Mouse (Mus musculus) hindbrain, embryonic 16.5 days (tissue): ENCODE results near the gene Actrt3. TPM values are rescaled to one million over a fixed set of nuclear protein-coding genes. Genes with fewer than 3 reads are reported as not detected.

ENCODE experiments used
- ATAC-seq: fragments of 200-750 bp; cut with Nextera tagmentation; 2 replicates; pipeline ENCODE4 v1.8.0; 2017; ENCODE audit warnings: moderate TSS enrichment, moderate library complexity
- H3K27ac ChIP-seq: fragments of 300-500 bp; sonication (generic); 2 replicates; pipeline ENCODE4 v1.5.1; 2014; ENCODE audit warnings: low read depth, mild to moderate bottlenecking, control low read depth, low read length, moderate library complexity
- H3K27me3 ChIP-seq: fragments of 300-500 bp; sonication (generic); replicated peaks from 2 replicates; pipeline ENCODE4 v1.6.1; 2014; ENCODE audit warnings: low read length; ENCODE audit not compliant: control insufficient read depth, insufficient read depth
- H3K36me3 ChIP-seq: fragments of 300-500 bp; sonication (generic); 2 replicates; pipeline ENCODE4 v1.6.1; 2014; ENCODE audit warnings: mild to moderate bottlenecking, low read length, moderate library complexity, mixed read lengths; ENCODE audit not compliant: control insufficient read depth, insufficient read depth
- H3K4me1 ChIP-seq: fragments of 300-500 bp; sonication (generic); 2 replicates; pipeline ENCODE4 v1.6.1; 2014; ENCODE audit warnings: low read depth, low read length; ENCODE audit not compliant: control insufficient read depth, insufficient read depth
- H3K4me2 ChIP-seq: fragments of 300-500 bp; sonication (generic); 2 replicates; pipeline ENCODE4 v1.6.1; 2014; ENCODE audit warnings: mild to moderate bottlenecking, low read length, control low read depth, moderate library complexity
- H3K4me3 ChIP-seq: fragments of 300-500 bp; sonication (generic); 2 replicates; pipeline ENCODE4 v1.5.1; 2014; ENCODE audit warnings: mild to moderate bottlenecking, low read length, control low read depth, moderate library complexity
- H3K9ac ChIP-seq: fragments of 300-500 bp; sonication (generic); 2 replicates; pipeline ENCODE4 v1.6.1; 2014; ENCODE audit warnings: low read depth, mild to moderate bottlenecking, control low read depth, low read length, moderate library complexity
- H3K9me3 ChIP-seq: fragments of 300-500 bp; sonication (generic); 2 replicates; pipeline ENCODE4 v1.6.1; 2014; ENCODE audit warnings: mild to moderate bottlenecking, low read length, moderate library complexity; ENCODE audit not compliant: control insufficient read depth
- WGBS: fragments of 180-500 bp; shearing (Covaris S2); extraction: QIAGEN DNeasy Blood & Tissue Kit; methylation state at CpG from one replicate; pipeline ENCODE4 v1.1.7; 2014; 5-methylcytosine and 5-hydroxymethylcytosine counted together
- polyA plus RNA-seq: library from polyadenylated mRNA; unstranded; fragments of >200 nt; fragmentation: Nextera tagmentation; extraction: Ambion mirVana; gene quantifications from 2 replicates; pipeline ENCODE4 v1.2.1, GENCODE M21; 2015

The Actrt3 gene
- polyA plus RNA-seq, 1 experiment from 2014 or later: 0.98 TPM

- H3K9me3 ChIP-seq: no peaks in the 10 kb centered on the region
- H3K4me2 ChIP-seq: no peak overlapping the region
- no peak overlapping the region for H3K4me3 ChIP-seq
- no peaks in the 10 kb centered on the region for H3K27me3 ChIP-seq
- H3K36me3 ChIP-seq: peaks cover 39% of the 10 kb centered on the region
- 91% methylated on average over 3 of the region's 3 CpGs for WGBS
- peaks cover 6% of the 10 kb centered on the region; the same call in 1 of the 2 replicates for H3K4me1 ChIP-seq
- no peak overlapping the region for H3K27ac ChIP-seq
- H3K9ac ChIP-seq: no peak overlapping the region
- ATAC-seq: no peak
Measured at GRCm38 (mm10) chr3:30608999-30609398, 9.3 kb upstream of the Actrt3 start.

- no peaks in the 10 kb centered on the region for H3K9me3 ChIP-seq
- H3K27ac ChIP-seq: no peak overlapping the region
- peak overlapping the region; percentile 83 for H3K4me3 ChIP-seq
- peak overlapping the region; percentile 76; the same call in 1 of the 2 replicates for H3K9ac ChIP-seq
- peak overlapping the region; percentile 57 for H3K4me2 ChIP-seq
- WGBS: 33% methylated on average over 10 of the region's 10 CpGs
- peaks cover 14% of the 10 kb centered on the region for H3K4me1 ChIP-seq
- no peaks in the 10 kb centered on the region for H3K27me3 ChIP-seq
- H3K36me3 ChIP-seq: peaks cover 13% of the 10 kb centered on the region
- no peak for ATAC-seq
Measured at GRCm38 (mm10) chr3:30603256-30603655, 3.5 kb upstream of the Actrt3 start.

- peaks cover 14% of the 10 kb centered on the region for H3K4me1 ChIP-seq
- no peaks in the 10 kb centered on the region for H3K27me3 ChIP-seq
- H3K9me3 ChIP-seq: no peaks in the 10 kb centered on the region
- H3K9ac ChIP-seq: peak overlapping the region; percentile 76
- WGBS: 0% methylated on average over 25 of the region's 27 CpGs
- H3K27ac ChIP-seq: peak overlapping the region; percentile 98
- ATAC-seq: no peak
- H3K4me2 ChIP-seq: peak overlapping the region; percentile 57
- peak overlapping the region; percentile 83 for H3K4me3 ChIP-seq
- H3K36me3 ChIP-seq: peaks cover 11% of the 10 kb centered on the region
Measured at GRCm38 (mm10) chr3:30602740-30603098, 3.0 kb upstream of the Actrt3 start.

- peak; percentile 96 for ATAC-seq
- Histone ChIP-seq H3K36me3 (peaks cover 7% of the 10 kb centered on the region; the same call in 1 of the 2 replicates), H3K27me3 (no peaks in the 10 kb centered on the region), H3K9me3 (no peaks in the 10 kb centered on the region), H3K27ac (peak within 1 kb of the TSS; percentile 98), H3K4me3 (peak within 1 kb of the TSS; percentile 83), H3K4me1 (peaks cover 14% of the 10 kb centered on the region), H3K9ac (peak within 1 kb of the TSS; percentile 76), H3K4me2 (peak within 1 kb of the TSS; percentile 72)
- under 1% methylated on average over 38 of the region's 40 CpGs for WGBS
Measured at GRCm38 (mm10) chr3:30602065-30602739, 2.5 kb upstream of the Actrt3 start, which contains the start of gene Mynn. Gene Mynn, plus strand, starts transcription at chr3:30602065.

- Histone ChIP-seq H3K36me3 (peaks cover 7% of the 10 kb centered on the region; the same call in 1 of the 2 replicates), H3K27me3 (no peaks in the 10 kb centered on the region), H3K9me3 (no peaks in the 10 kb centered on the region), H3K27ac (peak overlapping the region; percentile 98), H3K4me1 (peaks cover 14% of the 10 kb centered on the region), H3K4me2 (peak overlapping the region; percentile 72), H3K4me3 (peak overlapping the region; percentile 83), H3K9ac (peak overlapping the region; percentile 76)
- under 1% methylated on average over 13 of the region's 13 CpGs for WGBS
- no peak for ATAC-seq
Measured at GRCm38 (mm10) chr3:30601610-30602064, 1.9 kb upstream of the Actrt3 start.

GRCm38 (mm10) chr3:30601175-30601574 lies 1.4 kb upstream of the Actrt3 start:
- Histone ChIP-seq H3K27me3 (no peaks in the 10 kb centered on the region), H3K4me1 (peaks cover 14% of the 10 kb centered on the region), H3K9me3 (no peaks in the 10 kb centered on the region), H3K9ac (no peak overlapping the region), H3K27ac (peak overlapping the region; percentile 65; the same call in 1 of the 2 replicates), H3K36me3 (peaks cover 3% of the 10 kb centered on the region; the same call in 1 of the 2 replicates), H3K4me2 (peak overlapping the region; percentile 72), H3K4me3 (peak overlapping the region; percentile 56)
- WGBS: under 1% methylated on average over 17 of the region's 17 CpGs
- peak; percentile 41 for ATAC-seq

GRCm38 (mm10) chr3:30600717-30601116 lies 978 bp upstream of the Actrt3 start:
- H3K4me1 ChIP-seq: peaks cover 18% of the 10 kb centered on the region
- H3K27ac ChIP-seq: peak overlapping the region; percentile 73
- peak overlapping the region; percentile 72 for H3K4me2 ChIP-seq
- peaks cover 3% of the 10 kb centered on the region; the same call in 1 of the 2 replicates for H3K36me3 ChIP-seq
- H3K9me3 ChIP-seq: no peaks in the 10 kb centered on the region
- peak overlapping the region; percentile 56 for H3K4me3 ChIP-seq
- under 1% methylated on average over 14 of the region's 14 CpGs for WGBS
- H3K27me3 ChIP-seq: no peaks in the 10 kb centered on the region
- 0 out of 2 replicates have a peak, but pooled peaks have one; percentile 17 for ATAC-seq
- H3K9ac ChIP-seq: peak overlapping the region; percentile 57

- WGBS: 85% methylated on average over 7 of the region's 7 CpGs
Measured at GRCm38 (mm10) chr3:30597271-30597670, 2.5 kb downstream of the Actrt3 start.

GRCm38 (mm10) chr3:30595111-30595832 lies 4.5 kb downstream of the Actrt3 start:
- no peaks in the 10 kb centered on the region for H3K9me3 ChIP-seq
- peaks cover 3% of the 10 kb centered on the region for H3K4me1 ChIP-seq
- H3K36me3 ChIP-seq: no peaks in the 10 kb centered on the region
- peak overlapping the region; percentile 85 for H3K4me3 ChIP-seq
- under 1% methylated on average over 61 of the region's 62 CpGs for WGBS
- peak overlapping the region; percentile 82 for H3K27ac ChIP-seq
- H3K4me2 ChIP-seq: peak overlapping the region; percentile 74
- ATAC-seq: peak; percentile 70
- no peaks in the 10 kb centered on the region for H3K27me3 ChIP-seq
- peak overlapping the region; percentile 89 for H3K9ac ChIP-seq

More at GRCm38 (mm10) chr3:30597271-30597670, 2.5 kb downstream of the Actrt3 start:
- Histone ChIP-seq H3K4me1 (peaks cover 3% of the 10 kb centered on the region), H3K9me3 (no peaks in the 10 kb centered on the region), H3K27ac (no peak overlapping the region), H3K4me3 (no peak overlapping the region), H3K27me3 (no peaks in the 10 kb centered on the region), H3K4me2 (no peak overlapping the region), H3K36me3 (no peaks in the 10 kb centered on the region), H3K9ac (no peak overlapping the region)
- no peak for ATAC-seq
